Mouse (Mus musculus): Measurements from ENCODE around the gene Sel1l3. TPM values are rescaled to one million over a fixed set of nuclear protein-coding genes. Genes with fewer than 3 reads are reported as not detected.

Sel1l3 gene
- 10 to 100 TPM; 40.5 to 49.8 (median 45.6) TPM for total RNA-seq (2022)

GRCm38 (mm10) chr5:53213711-53214352 is at the start of gene Sel1l3:
Gene Sel1l3 (minus strand): TSS chr5:53213927.
- no peak for DNase-seq (ENCODE audit: low spot score in 2 of 2)

GRCm38 (mm10) chr5:53261999-53262398 is 48.3 kb upstream of the Sel1l3 start:
- DNase-seq (ENCODE audit: low spot score in 2 of 2), result no peak

- no peak for DNase-seq (ENCODE audit: low spot score in 2 of 2)
Measured at GRCm38 (mm10) chr5:53259894-53260293, 46.2 kb upstream of the Sel1l3 start.

- DNase-seq (ENCODE audit: low spot score in 2 of 2), result peak; percentile 38 to 43
Measured at GRCm38 (mm10) chr5:53258038-53258786, 44.5 kb upstream of the Sel1l3 start.

DNA sequence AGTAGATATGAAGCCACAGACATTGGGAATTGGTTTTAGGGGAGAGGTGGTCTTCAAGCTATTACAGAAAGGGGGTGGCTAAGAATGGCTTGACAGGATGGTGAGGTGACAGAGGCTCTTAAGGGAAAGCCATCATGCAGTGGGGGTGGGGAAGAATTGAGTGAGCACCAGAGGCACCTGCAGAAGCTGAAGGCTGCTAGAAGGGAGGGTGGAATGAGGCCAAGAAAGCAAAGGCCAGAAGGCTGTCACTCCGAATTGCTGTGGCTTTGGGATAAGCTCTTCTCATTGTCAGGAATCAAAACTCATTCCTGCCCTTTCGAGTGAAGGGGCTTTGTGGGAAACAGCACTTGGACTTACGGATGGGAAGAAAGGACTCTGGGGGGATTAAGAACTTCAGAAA is 41.1 kb upstream of the Sel1l3 start:
- DNase-seq (ENCODE audit: low spot score in 2 of 2), result no peak

DNA sequence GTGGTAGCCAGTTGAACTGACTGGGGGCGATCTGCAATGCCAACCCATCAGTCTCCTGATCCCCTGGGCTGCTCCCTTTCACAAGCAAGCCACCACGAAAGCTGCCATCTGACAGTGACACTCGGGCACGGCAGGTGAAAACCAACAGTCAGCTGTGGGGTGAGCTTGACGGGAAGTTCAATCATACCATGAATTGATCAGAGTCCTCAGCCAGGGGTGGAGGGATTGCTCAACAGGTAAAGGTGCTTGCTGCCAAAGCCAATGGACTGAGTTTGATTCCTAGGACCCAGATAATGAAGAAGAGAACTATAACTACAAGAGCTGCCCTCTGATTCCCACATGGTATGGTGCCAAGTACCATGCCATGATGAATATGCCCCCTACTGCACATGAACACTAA is 40.4 kb upstream of the Sel1l3 start:
- DNase-seq (ENCODE audit: low spot score in 2 of 2), result no peak

DNA sequence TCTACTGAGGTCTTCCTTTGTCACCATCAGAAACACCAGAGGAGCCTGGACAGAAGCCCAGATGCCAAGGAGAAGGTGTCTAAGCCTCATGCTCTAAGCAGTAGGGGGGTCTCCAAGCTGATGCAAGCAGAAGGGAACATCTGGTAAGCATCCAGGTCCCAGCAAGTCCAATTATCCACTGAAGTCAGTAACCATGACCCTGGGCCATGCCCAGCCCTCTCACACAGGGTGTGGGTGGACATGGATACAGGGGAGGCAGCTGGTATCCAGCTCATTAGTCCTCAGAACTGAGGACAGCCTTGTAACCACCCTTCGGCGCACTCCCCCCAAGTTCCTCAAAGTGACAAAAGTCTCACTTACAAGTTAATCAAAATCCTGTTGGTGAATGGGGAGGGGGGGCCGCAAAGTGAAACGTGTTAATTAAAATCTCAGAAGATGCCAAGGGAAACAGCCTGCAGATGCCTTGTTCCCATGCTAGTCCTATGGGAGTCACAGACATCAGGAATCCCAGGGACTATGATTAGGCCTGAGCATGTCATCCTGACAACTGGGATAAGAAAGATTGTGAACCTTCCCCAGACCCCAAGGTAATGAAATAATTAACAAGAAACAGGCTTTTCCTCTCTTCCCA is 35.8 kb upstream of the Sel1l3 start:
- no peak for DNase-seq (ENCODE audit: low spot score in 2 of 2)

GRCm38 (mm10) chr5:53248499-53248898 is 34.8 kb upstream of the Sel1l3 start:
- no peak for DNase-seq (ENCODE audit: low spot score in 2 of 2)

DNA sequence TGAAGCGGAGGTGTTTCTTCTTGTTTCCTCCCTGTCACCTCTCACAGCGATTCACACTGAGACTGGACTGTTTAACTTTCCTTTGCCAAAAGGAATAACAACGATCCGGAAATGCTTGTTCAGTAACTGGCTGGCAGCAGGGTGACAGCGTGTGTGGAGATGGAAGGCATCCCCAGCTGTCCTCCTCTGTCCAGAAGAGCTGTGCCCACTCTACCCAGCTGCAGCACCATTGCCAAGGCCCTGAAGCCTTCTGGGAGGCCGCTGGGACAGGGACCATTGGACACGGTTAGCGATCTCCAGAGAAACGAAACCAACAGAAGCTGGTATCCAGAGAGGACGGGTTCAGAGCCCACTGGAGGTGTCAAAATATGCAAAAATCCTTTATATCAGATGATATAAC is 30.2 kb upstream of the Sel1l3 start:
- no peak for DNase-seq (ENCODE audit: low spot score in 2 of 2)

DNA sequence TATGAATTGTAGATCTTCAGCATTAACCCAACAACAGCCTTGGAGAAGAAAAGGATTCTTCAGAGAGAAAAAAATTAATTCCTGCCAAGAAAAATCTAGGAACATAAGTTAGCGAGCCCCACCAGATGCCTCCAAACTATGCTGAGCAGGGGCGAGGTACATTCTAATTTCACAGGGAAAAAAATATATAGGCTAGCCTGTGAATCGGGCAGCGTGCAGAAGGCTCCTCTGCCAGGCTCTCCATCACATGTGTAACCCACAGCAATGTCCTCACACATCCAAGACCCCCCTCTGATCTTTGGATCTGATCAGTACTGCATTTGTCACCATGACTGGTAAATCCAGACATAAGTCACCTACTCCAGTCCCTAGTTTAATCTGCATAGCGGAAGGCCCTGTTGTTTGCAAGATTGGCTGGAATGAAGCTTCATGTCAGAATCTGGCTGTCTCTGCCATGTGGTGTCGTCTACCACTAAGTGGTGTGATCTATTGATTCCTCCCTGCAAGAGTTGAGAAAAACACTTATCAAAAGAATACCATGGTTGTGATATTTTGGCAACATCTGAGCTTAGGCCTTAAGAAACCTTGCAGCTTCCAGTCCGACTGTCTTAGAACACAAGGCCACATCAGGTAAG is 29.3 kb upstream of the Sel1l3 start:
- DNase-seq (ENCODE audit: low spot score in 2 of 2), result peak in 1 of 2 experiments; percentile 52

DNA sequence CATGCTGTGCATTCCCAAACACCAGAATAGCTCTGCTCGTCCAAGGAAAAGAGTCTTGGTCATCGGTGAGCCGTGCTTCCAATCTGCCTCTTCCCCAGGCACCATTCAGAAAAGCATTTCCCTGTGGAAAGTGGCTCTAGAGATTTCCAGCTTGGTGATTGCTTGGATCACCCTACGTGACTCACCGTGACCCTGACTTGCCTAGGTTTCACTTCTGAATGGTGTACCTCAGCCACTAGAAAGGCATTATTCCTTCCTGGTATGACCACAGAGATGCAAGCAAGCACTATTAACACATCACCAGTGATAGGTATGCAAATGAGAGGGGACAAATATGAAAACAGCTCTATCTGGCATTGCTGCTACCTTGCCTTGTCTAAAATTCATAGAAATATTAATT is 28.2 kb upstream of the Sel1l3 start:
- DNase-seq (ENCODE audit: low spot score in 2 of 2), result no peak

DNA sequence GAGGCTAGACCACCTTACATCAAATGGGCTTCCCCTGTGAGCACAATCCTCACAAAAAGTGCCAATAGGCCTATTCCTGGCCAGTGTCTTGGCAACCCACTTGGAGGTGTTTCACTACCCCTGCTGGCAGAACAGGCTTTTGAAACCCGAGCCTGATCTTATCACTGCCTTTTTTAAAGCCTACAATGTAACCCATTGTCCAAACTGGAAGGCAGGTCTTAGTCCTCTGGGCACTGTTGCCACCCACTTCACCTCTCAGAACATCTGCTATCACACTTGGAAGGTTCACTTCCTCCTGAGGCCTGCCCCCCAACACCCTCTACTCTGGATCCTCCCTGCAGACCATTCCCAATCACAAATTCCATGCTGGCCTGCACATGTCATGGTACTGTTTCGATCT is 27.4 kb upstream of the Sel1l3 start:
- DNase-seq (ENCODE audit: low spot score in 2 of 2), result no peak

DNA sequence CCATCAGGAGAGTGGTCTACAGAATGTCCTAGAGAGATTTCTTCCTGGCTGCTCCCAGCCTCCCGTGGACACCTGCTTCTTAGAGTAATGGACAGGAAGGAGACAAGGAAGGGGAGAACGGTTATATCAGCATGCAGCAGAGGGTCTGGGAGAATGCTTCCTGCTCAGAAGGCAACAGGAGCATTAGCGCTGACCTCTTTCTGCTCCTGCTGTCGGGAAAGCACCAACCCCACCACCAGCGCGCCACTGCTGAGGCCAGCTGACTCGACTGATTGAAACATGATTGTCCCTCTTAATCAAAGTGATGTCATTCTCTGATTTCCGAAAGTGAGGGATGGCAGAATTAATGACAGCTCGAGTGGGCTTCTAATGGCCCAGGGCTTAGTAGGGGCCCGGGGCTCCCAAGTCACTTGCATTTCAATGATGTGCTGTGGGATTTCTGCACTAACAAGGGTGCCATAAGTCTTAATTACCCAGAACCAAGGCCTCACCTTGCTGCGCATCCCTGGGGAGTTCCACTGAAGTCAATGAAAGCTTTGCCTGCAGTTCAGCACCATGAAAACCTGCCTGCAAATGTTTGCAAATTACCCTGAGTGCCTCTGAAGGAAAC is 26.2 kb upstream of the Sel1l3 start:
- DNase-seq (ENCODE audit: low spot score in 2 of 2), result no peak

- DNase-seq (ENCODE audit: low spot score in 2 of 2), result no peak
Measured at GRCm38 (mm10) chr5:53239189-53239588, 25.5 kb upstream of the Sel1l3 start.

DNA sequence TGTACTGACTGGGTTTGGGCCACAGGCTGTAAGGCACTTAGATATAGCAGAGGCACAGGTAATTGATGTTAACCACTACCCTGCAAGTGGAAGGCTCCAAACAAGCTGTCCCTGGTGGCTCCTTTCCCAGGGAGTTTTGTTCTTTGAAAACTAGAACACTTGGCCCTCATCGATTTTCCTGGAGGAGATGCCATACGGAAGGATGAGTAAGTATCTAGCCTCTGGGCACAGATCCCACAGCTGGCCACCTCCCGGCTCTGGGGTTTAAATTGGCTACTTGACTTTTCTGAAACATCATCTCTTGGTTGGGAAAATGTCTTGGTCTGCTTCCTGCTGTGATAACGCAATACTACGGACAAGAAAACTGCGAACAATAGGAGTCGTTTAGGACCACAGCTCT is 25.0 kb upstream of the Sel1l3 start:
- no peak for DNase-seq (ENCODE audit: low spot score in 2 of 2)

- DNase-seq (ENCODE audit: low spot score in 2 of 2), result no peak
Measured at GRCm38 (mm10) chr5:53236749-53237148, 23.0 kb upstream of the Sel1l3 start.

DNA sequence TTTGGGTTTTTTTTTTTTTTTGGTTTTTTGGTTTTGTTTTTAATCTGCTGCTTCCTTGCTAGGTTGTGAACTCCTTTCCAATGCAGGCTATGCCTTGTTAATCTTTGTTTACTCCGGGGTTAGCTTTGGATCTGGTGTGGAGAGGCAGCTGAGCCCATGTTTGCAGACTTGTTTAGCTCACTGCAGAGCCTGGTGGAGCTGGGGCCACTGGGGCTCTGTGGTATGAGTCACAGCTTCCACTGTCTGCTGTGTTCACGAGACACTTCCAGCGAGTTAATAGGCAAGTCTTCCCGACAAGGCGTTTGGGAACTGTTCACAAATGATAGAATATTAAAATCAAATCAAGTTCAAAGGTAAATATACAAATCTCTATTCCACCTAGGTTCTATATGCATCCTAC is 22.4 kb upstream of the Sel1l3 start:
- DNase-seq (ENCODE audit: low spot score in 2 of 2), result peak in 1 of 2 experiments; percentile 29

DNA sequence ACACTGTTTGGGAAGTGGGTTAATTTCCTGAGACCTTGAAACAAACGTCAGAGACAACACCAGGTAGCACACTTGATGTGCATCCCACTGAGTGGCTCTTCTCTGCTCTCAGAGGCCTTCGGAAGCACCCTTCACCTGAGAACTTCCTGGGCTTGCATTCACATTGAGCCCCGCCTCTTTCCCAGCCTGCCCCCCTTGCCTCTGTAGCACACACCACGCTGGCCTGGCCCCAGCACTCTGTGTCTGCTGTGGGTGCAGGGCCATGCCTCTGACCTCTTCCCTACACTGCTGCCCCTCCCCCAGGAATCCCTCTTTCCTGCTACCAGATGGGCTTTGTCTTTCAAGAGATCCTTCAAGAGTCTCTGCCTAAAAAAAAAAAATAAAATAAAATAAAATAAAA is 21.8 kb upstream of the Sel1l3 start:
- no peak for DNase-seq (ENCODE audit: low spot score in 2 of 2)

- no peak for DNase-seq (ENCODE audit: low spot score in 2 of 2)
Measured at GRCm38 (mm10) chr5:53230560-53230959, 16.8 kb upstream of the Sel1l3 start.

GRCm38 (mm10) chr5:53225434-53225833 is 11.7 kb upstream of the Sel1l3 start:
- no peak for DNase-seq (ENCODE audit: low spot score in 2 of 2)

DNA sequence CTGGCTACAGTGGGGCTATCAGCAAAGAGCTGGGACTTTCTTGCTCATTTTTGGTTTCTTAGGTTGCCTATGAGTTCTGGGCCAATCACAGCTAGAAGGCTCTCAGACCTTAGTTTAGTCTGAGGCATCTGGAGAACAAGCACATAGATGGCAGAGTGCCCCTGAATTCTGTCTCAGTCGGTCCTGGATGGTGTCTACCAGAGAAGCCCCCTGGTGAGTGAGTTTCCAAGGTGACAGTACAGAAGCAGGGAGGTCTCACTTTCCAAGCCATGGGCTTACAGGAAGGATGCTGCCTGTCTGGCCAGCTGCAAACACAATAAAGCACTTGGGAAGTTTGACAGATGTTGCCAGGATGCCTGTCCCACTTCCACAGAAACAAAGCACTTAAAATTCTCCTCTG is 1.1 kb upstream of the Sel1l3 start:
- no peak for DNase-seq (ENCODE audit: low spot score in 2 of 2)

DNA sequence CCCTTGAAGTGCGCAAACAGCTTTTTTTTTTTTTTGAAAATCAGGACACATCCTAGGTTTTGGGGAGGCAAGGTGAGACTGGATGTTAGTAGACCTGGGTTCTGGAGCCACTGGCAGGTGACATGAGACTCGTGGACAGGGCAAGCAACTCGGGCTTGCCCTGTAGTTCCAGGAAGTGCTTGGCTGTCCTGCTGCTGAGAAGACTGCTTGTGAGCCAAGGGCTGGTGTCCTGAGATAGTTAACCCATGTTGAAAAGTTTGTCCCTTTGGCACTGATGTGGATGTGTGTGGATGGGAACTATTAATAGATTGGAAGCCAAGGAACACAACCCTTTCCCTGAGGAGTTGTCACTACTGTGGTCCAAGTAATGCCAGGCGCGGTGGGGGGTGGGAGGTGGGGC is 635 bp upstream of the Sel1l3 start:
- DNase-seq (ENCODE audit: low spot score in 2 of 2), result no peak
